Mouse (Mus musculus): ENCODE results near the gene Rsbn1l.
A peak's percentile ranks its signal among the peaks of the same experiment; 100 is the strongest.

The Rsbn1l gene

DNA sequence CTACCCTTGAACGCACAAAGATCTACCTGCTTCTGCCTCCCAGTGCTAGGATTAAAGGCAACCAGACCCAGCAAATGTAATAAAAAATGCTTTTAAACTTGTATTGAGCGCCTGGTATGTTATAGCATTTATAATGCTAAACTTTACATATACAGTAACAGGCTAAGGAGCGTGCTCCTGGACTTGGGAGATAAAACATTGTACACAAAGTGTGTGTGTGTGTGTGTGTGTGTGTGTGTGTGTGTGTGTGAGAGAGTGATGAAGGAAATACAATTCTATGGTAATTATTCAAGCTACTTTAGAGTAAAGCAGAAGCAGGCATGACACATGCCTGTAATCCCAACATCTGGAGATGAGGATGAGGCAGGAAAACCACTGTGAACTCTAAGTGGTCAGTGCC is at the start of gene Rsbn1l:
TSS of gene Rsbn1l (minus strand) at position 101 of the 400 bp plus-strand sequence.
- DNase-seq: no peak

DNA sequence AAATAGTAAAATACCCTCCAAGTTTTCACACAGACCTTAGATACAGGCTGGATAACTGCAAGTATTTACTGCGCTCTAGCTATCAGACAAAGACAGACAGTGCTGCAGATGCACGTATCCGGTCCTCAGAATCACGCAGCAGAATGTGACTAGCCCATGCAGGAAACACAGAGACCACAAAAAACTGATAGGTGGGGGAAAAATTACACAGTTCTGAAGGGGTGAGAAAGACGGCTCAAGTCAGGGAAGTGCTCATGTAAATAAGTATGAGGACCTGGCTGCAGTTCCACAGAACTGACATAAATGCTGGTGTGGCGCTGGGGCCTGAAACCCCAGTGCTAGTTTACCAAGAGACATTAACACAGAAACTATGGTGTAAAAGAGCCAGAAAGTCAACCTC is 46.5 kb upstream of the Rsbn1l start:
- no peak for DNase-seq

DNA sequence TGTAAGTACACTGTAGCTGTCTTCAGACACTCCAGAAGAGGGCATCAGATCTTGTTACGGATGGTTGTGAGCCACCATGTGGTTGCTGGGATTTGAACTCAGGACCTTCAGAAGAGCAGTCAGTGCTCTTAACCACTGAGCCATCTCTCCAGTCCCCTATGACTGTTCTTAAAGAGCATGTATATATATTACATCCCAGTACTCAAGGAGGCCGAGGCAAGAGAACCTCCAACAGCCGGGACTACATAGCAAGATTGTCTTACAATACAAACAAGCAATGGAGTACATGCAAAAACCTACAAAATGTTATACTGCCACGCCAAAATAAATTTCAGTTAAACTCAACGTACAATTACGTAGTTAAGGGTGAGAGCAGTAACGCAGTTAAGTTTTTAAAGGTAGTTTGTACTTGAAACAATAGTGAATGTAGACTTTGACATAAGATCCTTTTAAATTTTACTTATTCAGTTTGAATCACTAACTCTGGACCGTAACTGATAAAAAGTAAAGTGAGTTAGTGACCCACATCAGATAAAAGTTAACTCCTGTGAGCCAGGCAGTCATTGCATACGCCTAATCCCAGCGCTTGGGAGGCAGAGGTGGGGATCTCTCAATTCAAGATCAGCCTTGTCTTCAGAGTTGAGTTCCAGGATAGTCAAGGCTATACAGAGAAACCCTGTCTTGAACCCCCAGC is 45.6 kb upstream of the Rsbn1l start:
- DNase-seq: no peak

DNA sequence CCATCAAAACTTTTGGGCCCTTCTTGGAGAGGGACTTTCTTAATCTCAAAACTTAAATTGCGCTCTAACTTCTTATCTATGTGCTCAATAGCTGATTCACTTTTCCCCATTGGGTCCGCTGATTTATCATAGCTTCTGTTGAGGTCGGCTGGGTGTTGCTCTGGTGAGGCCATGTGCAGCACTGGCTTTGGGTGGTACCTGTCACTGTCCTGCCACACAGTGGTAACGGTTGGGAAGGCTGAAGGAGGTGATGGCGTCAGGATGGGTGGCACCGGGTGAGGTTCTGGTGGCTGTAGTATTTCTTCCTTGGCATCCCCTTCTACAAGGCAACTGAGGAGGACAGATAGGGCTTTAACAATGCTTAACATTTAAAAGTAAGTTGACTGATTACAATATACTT is 42.2 kb upstream of the Rsbn1l start:
- DNase-seq: no peak

DNA sequence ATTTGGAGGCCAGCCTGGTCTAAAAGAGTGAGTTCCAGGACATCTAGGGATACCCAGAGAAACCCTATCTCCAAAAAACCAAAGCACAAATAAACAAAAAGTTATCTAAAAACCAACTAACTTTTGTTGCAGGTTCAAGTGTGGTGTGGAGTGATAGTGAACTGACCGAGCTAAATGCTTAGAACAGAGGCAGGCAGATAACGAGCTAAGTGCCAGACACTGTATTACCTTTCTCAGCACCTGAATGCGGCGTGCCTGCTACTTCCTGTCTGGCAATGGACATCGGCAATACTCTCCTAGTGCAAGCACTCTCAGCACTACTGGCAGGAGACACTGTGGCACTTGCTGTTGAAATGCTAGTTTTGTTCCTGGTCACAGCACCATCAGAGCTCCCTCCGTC is 41.4 kb upstream of the Rsbn1l start:
- no peak for DNase-seq

DNA sequence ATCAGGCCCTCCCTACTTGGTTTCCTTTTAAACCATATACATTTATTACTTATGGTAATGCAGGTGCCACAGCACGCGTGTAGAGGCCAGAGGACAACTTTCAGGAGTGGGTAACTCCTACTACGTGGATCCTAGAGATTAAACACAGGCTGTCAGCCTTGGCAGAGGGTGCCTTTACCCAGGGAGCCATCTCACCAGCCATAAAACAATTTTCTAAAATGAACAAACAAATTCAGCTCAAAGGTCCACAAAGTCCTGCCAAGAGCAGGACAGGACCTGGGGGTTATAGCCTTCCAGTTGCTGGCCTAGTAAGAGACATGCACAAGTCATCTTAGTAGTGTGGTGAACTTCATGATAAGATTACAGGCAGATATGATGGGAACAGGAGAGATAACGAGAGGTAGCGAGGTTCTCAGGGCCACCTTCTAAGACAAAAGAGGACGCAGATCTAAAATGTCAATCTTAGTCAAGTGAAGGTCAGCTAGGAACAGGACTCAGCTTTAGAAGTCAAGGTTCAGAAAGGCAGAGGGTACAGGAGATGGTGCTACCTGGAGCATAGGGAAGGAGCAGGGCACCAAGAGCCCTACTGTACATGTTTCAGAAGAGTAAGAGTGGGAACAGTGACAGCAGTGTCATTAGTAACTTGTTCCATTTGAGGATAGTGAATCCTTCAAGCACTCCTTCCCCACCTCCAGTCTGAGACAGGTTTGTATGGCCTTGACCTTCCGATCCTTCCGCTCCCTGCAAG is 34.0 kb upstream of the Rsbn1l start:
- DNase-seq: no peak

DNA sequence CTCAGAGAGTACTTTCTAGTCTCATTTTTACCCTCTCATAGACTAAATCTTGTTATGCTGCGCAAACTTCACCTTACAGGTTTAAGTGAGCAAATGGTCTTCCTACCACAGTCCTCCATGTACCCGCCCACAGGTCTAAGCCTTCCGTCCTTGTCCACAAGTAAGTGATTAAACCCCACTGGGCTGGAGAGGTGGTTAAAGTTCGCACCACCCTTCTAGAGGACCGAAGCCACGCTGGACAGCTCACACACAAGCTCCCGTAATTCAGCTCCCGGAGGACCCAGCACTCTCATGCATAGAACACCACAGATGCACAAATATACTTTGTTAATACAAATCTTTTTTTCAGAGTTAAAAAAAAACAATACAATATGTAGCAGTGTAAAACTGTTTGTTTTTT is 30.1 kb upstream of the Rsbn1l start:
- no peak for DNase-seq

DNA sequence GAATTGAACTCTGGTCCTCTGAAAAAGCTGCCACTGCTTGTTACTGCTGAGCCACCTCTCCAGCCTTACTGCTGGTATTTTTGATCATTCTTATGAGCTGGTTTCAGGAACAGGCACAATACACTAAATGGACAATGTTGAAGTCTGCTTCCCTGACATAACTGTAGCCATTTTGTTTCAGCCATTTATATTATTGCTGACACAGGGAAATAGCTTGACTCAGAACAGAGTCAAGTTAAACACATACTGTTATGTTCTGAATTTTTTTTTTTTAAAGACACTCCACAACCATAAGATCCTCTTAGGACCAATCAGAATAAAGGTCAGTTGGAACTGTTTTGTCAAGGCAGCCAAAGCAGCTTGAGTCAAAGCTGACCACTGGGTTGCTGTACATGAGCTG is 27.3 kb upstream of the Rsbn1l start:
- no peak for DNase-seq

DNA sequence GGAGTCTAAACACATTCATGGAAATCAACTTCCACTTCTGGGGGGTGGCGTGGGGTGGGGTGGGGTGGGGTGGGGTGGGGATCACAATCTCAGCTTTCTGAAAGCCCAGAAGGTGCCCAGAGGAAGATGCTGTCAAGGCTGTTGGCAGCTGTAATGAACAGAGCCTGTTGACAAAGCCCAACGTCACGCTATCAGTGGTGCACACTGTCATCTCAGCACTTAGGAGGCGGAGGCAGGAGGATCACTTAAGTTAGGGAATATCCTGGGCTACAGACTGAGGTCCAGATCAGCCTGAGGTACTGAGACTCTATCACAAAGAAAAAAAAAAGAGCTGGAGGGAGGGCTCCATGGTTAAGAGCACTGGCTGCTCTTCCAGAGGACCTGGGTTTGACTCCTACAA is 18.5 kb upstream of the Rsbn1l start:
- DNase-seq: no peak

DNA sequence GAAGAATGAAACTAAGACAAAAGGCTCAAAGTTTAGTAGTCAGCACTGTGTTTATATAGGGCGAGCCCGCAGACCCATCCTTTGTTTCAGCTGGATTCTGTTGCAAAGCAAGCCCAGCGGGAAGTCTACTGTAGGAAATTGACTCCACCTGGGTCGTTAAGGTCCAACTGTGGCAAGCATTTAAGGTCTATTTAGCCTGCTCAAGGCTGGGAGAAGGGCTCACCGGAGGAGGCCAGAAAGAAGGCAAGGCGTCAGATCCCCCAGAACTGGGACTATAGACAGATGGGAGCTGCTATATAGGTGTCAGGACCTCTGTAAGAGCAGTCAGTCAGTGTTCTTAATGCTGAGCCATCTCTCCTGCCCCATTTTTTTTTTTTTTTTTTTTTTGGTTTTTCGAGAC is 17.8 kb upstream of the Rsbn1l start:
- no peak for DNase-seq

DNA sequence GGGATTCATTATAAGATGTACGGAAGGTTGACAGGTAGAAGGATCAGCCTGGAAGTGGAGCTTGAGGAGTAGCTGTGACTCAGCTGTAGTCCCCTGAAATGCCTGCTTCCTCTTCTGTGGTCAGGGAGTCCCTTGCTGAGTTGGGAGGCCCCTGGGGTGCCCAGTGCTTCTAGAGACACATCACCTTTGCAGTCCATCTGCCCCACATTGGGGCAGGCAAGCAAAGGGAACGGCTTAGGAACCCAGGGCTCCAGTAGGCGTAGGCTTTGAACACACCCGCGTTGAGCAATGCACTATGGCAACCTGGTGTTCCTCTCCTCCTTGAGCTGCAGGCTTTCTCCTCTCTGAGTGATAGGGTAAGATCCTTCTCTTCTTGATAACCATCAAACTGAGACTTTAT is 16.9 kb upstream of the Rsbn1l start:
- DNase-seq: no peak

DNA sequence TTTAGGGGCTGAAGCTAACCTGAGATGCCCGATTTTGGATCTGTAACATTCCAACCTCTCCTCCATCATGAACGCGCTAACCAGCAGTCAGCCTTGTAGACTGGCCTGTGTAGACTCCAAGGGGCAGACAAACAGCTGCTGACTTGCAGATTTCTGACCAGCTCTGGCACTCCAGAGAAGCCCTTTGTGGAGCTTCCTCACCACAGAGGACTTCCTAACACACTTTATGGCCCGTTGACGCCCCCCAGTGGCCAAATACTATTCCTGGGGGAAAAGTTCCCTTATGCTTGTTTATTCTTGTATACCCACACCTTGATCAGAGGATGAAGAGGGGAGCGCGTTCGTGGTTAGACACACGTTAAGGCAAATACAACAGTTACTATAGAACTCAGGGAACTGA is 12.8 kb upstream of the Rsbn1l start:
- DNase-seq: no peak

DNA sequence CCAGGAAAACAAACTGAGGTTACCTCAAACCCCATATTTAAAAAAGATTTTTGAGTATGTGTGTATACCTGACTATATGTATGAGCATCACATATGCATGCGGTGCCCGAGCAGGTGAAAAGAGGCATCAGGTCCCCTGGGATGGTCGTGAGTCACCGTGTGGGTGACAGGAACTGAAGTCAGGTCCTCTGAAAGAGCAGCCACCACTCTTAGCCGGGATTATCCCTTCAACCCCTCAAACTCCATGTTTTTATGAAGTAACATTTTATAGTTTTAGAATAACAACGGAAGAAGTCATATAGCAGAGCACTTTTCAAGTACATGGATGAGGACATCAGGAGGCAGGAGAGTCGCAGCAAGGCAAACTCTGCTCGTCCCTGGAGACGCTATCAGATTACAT is 12.3 kb upstream of the Rsbn1l start:
- no peak for DNase-seq

DNA sequence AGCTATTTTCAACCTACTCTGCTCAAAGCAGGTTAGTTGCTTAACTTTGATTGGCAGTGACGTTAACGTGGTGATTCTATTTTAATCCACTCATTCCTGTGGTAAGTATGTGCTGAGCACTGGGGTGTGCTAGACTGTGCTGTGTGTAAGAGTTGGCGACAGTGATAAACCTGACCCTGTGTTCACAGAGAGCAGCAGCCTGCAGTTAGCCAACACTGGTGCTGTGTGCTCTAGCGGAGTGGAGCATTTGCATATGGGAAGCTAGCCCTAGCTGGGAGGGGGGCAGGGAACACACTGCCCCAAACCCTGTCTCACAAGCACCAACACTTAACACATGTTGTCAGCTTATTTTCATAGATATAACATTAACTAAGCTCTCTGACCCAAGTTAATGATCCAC is 11.7 kb upstream of the Rsbn1l start:
- DNase-seq: no peak

DNA sequence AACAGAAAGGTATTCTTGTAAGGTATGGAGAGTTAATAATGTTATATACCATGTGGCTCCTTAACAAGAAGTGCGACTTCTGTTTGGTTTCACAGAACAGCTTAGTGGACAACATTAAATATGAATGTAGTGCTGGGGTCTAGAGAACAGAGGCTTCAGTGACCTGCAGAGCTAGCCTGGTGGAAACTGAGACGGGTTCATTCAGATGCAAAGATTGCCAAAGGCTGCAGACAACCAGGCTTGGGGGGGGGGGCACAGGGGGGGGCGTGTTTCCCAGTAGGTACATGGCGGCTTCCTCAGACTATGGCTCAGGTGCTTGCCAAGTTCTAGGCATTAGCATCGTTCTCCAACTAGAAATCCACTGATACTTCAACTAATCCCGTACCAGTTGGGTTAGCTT is 8.2 kb upstream of the Rsbn1l start:
- no peak for DNase-seq

DNA sequence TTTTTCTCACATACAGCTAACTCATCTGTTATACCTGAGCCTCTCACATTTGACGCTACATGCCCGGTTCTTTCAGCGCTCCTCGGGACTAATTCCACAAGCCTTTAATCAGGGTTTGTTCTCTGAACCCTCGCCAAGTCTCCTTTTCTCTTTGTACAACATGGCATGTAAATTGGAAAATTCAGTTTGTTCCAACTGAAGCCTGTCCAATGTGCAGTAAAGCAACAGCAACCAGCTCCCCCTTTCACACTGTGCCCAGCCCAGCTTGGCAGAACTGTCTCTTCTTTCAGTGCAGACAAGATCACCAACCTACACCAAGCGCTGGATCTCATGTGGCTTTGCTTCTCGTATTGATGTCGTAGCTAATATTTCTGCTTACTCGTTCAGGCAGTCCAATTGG is 7.1 kb upstream of the Rsbn1l start:
- no peak for DNase-seq

DNA sequence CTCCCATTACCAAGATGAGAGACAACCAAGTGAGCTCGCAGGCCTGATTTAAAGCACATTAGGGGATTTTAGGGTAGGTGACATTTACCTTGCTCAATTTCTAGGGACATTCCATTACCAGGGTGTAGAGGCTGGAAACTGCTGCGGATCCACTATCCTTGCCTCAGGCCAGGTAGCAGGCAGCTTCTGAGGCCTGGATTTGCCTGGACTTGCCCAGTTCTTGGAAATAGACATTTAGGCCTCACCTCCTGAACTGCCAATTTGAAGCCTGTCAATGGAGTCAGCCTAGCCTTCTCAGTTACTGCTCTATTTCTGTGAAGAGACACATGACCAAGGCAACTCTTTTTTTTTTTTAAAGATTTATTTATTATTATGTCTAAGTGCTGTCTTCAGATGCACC is 4.7 kb upstream of the Rsbn1l start:
- no peak for DNase-seq

DNA sequence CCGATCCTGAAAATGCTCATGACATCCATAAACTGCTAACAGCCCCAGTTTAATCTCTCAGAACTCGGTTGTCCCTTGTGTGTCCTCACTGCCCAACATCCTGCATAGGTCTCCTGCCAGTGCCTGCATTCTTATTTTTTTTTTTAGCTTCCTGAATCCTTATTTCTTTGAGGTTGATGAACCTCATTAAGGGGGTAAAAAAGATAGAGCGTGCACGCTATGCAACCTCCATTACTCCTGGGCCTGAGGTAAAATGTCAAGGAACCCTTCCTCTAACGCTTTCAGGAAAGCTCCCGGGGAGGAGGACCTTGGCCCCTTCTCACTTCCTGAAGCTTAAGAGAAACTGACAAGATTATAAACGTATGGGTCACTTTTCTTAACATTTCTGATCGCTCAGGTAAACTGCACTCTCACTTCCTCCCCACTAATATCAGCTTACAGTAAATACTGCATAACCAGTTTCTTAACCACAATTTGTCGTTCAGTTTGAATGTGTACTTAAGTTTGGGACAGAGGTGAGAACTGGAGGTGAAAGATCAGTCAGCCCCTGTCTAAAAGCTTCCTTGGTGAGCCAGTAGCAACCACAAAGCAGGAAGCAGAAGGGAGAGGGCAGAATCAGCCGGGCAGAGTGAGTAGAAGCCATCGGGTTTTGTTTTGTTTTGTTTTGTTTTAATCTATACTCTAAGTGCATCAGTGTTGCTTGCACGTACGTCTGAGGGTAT is 923 bp downstream of the Rsbn1l start:
- no peak for DNase-seq

DNA sequence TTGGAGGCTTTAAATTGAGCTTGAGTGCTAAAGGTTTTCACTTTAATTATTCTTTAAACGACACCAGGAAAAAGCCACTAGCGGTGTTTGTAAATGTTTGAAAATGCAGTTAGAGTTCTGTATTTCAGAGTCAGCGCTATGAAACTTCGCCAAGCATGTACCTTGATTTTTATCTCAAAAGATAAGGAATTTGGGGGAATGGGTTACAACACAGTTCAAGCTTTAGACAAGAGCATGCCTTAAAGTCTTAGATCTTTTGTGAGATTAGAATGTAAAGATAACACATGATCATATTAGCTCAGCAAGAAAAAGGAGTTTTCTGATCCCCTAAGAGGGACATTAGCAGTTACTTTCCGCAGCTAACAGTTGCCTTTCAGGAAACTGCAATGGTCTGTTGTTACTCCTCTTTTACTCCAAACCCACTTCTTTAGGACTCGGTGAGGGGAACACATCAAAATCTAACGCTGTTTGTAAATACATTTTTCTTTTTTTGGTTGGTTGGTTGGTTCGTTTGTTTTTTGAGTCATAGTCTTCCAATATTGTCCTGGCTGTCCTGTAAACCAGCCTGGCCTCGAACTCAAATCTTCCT is 3.8 kb downstream of the Rsbn1l start:
- DNase-seq: no peak

DNA sequence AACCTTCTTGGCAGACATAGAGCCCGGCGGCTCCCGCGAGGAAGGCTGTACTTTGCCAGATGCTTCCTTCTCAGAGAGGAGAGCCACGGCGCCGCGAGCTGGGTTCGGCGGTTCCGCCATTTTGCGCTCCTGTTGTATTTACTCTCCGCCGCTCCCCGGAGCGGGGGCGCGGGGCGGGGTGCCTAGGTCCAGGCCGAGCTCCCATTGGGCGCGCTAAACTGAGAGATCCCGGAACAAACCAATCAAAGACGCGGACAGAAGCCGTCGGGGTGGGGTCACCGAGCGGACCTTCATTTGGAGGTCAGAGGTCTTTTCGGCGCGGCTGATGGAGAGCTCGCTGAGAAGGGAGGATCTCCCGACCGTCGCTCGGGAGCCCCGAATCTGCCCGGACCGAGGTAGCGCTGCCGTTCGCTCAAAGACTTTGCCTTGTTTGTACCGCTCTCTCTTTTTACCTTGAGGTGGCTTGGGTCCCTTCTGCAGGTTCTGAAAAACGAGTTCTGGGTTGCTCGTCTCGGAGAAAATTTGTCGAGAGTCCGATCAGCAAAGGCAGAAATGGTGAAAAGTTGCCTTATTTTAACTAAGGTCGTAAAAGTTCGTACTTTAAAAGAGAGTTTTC is 4.4 kb downstream of the Rsbn1l start:
- DNase-seq: peak; percentile 97

DNA sequence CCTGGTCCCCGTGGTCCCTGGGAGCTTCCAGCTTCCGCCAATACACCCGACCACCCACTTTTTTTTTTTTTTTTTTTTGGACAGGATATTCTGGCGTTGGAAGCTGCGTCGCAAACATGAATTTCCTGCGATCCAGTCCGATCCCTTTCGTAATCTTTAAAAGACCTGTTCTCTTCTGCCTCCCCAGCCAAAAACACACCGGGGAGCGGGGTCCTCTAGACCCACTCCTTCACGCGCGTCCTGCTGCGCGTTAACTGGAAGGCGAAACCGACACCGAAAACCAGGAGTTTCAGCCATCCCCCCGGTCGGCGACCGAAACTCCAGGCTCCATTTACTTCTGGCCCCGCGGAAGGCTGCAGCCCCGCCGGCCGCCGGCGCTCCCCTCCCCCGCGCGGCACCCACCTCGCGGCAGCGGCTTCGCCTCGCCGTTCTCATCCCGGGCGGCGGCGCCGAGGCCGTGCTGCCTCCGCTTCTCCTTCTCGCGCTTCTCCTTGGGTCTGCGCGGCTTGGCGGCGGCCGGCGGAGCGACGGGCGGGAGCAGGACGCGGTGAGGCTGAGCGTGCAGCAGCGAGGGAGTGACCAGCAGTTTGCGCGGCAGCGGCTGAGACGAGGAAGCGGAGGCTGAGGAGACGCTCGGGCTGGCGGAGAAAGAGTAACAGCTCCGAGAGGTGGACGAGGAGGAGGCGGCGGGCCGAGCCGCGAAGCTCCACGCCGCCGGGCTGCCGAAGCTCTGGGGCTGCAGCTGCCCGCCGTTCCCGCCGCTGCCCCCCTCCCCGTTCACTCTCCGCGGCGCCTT is 5.1 kb downstream of the Rsbn1l start:
- DNase-seq: no peak

DNA sequence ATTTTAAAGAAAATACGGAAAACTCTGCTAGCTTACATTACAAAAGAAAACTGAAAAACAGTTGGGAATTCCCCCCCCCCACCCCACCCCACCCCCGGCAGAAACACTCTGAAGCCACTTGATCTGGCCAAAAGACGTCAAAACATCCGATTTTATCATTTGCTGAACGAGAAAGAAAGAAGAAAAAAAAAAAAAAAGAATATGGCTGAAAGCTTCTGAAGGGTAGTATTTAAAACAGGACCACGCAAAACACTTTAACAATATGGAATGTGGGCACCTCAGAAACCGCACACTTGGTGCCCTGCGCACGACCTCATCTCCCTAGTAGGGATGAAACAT is 5.7 kb downstream of the Rsbn1l start:
- no peak for DNase-seq

DNA sequence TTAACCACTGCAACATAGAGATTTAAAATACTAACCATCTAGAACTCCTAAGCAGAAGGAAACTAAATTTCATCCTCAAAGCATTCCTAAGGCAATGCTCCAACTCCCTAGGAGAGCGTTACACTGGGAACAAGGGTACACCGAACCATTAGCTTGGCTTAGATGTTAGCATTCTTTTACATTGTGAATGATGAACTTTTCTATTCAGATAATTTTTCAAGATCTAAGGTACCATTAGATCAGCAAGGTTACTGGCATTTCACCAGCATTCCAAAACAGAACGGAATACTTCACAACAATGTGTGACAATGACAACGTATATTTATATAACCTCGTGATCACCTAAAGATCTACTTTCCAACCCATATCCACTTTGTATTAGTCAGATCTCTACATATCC is 6.1 kb downstream of the Rsbn1l start:
- DNase-seq: no peak
